Mouse (Mus musculus): ENCODE measurements around the gene Qtrt1. TPM values are rescaled to one million over a fixed set of nuclear protein-coding genes. Genes with fewer than 3 reads are reported as not detected.

Qtrt1 gene
- polyA plus RNA-seq, 1 experiment from 2014 or later: 27.6 TPM

GRCm38 (mm10) chr9:21437577-21437976, 25.9 kb downstream of the Qtrt1 start:
- 88% methylated on average over 6 of the region's 6 CpGs for WGBS
- peaks cover 65% of the 10 kb centered on the region for H3K4me1 ChIP-seq
- H3K9me3 ChIP-seq: no peaks in the 10 kb centered on the region
- no peak for ATAC-seq (ENCODE audit: extremely low read depth, insufficient number of reproducible peaks, low FRiP score, low TSS enrichment)
- H3K27ac ChIP-seq (replicated peaks): peak overlapping the region; percentile 51
- H3K36me3 ChIP-seq: no peaks in the 10 kb centered on the region
- no peaks in the 10 kb centered on the region for H3K27me3 ChIP-seq (replicated peaks)
- H3K4me3 ChIP-seq: no peak overlapping the region
- H3K9ac ChIP-seq: no peak overlapping the region
- peak overlapping the region; percentile 0; the same call in 1 of the 2 replicates for H3K4me2 ChIP-seq

- H3K36me3 ChIP-seq: no peaks in the 10 kb centered on the region
- H3K9me3 ChIP-seq: no peaks in the 10 kb centered on the region
- WGBS: 62% methylated on average over 3 of the region's 3 CpGs
- ATAC-seq (ENCODE audit: extremely low read depth, insufficient number of reproducible peaks, low FRiP score, low TSS enrichment): no peak
- no peak overlapping the region for H3K4me2 ChIP-seq
- no peak overlapping the region for H3K4me3 ChIP-seq
- no peaks in the 10 kb centered on the region for H3K27me3 ChIP-seq (replicated peaks)
- peaks cover 62% of the 10 kb centered on the region for H3K4me1 ChIP-seq
- no peak overlapping the region for H3K9ac ChIP-seq
- H3K27ac ChIP-seq (replicated peaks): no peak overlapping the region; the same call in 1 of the 2 replicates
Observed at GRCm38 (mm10) chr9:21438219-21438618, 26.6 kb downstream of the Qtrt1 start.

- Histone ChIP-seq H3K9ac (0 out of 2 replicates have a peak overlapping the region, but pooled peaks have one; percentile 24), H3K27ac (replicated peaks) (peak overlapping the region; percentile 8; the same call in 1 of the 2 replicates), H3K4me2 (no peak overlapping the region), H3K4me3 (no peak overlapping the region), H3K9me3 (no peaks in the 10 kb centered on the region), H3K4me1 (peaks cover 49% of the 10 kb centered on the region), H3K36me3 (peaks cover 3% of the 10 kb centered on the region), H3K27me3 (replicated peaks) (no peaks in the 10 kb centered on the region)
- ATAC-seq (ENCODE audit: extremely low read depth, insufficient number of reproducible peaks, low FRiP score, low TSS enrichment): no peak
- 69% methylated on average over 3 of the region's 3 CpGs for WGBS
Observed at GRCm38 (mm10) chr9:21439456-21439855, 27.8 kb downstream of the Qtrt1 start.

DNA sequence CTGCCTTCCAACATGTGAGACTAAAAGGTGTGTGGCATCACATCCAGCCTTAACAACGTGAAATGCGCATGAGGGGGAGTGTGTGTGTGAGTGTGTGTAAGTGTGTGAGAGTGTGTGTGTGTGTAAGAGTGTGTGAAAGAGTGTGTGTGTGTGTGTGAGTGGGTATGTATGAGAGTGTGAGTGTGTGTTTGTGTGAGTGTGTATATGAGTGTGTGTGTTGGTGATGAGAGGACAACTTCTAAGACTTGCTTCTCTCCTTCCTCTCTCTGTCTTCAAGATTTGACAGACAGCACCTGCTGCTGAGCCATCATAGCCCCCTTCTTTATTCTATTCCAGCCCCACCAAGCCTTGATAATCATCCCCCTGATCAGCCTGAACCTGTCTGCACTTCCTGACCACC, 28.3 kb downstream of the Qtrt1 start:
- 88% methylated on average over 2 of the region's 2 CpGs for WGBS
- Histone ChIP-seq H3K4me1 (peaks cover 46% of the 10 kb centered on the region), H3K4me2 (no peak overlapping the region), H3K36me3 (peaks cover 8% of the 10 kb centered on the region), H3K9me3 (no peaks in the 10 kb centered on the region), H3K27me3 (replicated peaks) (no peaks in the 10 kb centered on the region), H3K9ac (no peak overlapping the region), H3K27ac (replicated peaks) (no peak overlapping the region), H3K4me3 (no peak overlapping the region)
- ATAC-seq (ENCODE audit: extremely low read depth, insufficient number of reproducible peaks, low FRiP score, low TSS enrichment): no peak

DNA sequence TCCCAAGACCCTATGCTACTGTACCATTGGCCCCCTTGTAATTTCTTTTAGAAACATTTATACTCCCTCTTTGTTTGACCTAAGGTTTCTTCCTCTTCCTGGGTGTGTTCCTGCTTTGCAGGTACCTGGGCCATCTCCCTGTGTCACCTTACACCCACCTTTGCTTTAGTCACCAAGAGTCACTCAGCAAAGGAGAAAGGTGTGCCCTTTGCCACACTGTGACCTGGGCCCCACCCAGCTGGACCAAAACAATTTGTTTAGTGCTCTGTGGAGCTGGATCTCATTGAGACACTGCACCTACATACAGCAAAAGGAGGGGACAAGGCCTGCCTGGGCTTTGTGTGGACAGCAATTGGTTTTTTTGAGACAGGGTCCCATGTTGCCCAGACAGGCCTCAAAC, 28.8 kb downstream of the Qtrt1 start:
- Histone ChIP-seq H3K4me1 (peaks cover 44% of the 10 kb centered on the region), H3K27me3 (replicated peaks) (no peaks in the 10 kb centered on the region), H3K27ac (replicated peaks) (no peak overlapping the region), H3K4me2 (no peak overlapping the region), H3K9me3 (no peaks in the 10 kb centered on the region), H3K36me3 (peaks cover 13% of the 10 kb centered on the region), H3K4me3 (no peak overlapping the region), H3K9ac (no peak overlapping the region)
- no peak for ATAC-seq (ENCODE audit: extremely low read depth, insufficient number of reproducible peaks, low FRiP score, low TSS enrichment)

DNA sequence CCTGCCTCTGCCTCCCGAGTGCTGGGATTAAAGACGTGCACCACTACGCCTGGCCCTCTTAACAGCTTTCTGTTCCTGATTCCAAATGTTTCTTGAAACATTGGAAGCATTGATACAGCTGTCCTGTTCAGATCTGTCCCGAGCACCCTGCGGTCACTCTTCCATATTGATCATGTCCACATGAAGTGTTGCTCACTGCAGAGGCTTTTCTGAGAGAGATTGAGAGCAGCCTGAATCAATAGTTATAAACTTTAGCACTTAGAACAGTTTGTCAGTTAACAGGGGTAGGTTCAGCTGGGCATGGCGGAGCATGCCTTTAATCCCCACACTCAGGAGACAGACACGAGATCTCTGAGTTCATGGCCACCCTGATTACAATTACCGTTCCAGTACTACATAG, 32.2 kb downstream of the Qtrt1 start:
- H3K9ac ChIP-seq: no peak overlapping the region
- peaks cover 20% of the 10 kb centered on the region for H3K4me1 ChIP-seq
- 90% methylated on average over 8 of the region's 8 CpGs for WGBS
- H3K4me2 ChIP-seq: no peak overlapping the region
- H3K4me3 ChIP-seq: no peak overlapping the region
- ATAC-seq (ENCODE audit: extremely low read depth, insufficient number of reproducible peaks, low FRiP score, low TSS enrichment): no peak
- H3K27ac ChIP-seq (replicated peaks): no peak overlapping the region
- H3K36me3 ChIP-seq: peaks cover 23% of the 10 kb centered on the region
- no peaks in the 10 kb centered on the region for H3K9me3 ChIP-seq
- no peaks in the 10 kb centered on the region for H3K27me3 ChIP-seq (replicated peaks)

- Histone ChIP-seq H3K9me3 (no peaks in the 10 kb centered on the region), H3K27ac (replicated peaks) (no peak overlapping the region), H3K36me3 (peaks cover 23% of the 10 kb centered on the region), H3K4me2 (no peak overlapping the region), H3K4me1 (peaks cover 18% of the 10 kb centered on the region), H3K27me3 (replicated peaks) (no peaks in the 10 kb centered on the region), H3K4me3 (no peak overlapping the region), H3K9ac (no peak overlapping the region)
- WGBS: 81% methylated on average over 4 of the region's 4 CpGs
- ATAC-seq (ENCODE audit: extremely low read depth, insufficient number of reproducible peaks, low FRiP score, low TSS enrichment): no peak
Observed at GRCm38 (mm10) chr9:21444574-21444973, 32.9 kb downstream of the Qtrt1 start.

DNA sequence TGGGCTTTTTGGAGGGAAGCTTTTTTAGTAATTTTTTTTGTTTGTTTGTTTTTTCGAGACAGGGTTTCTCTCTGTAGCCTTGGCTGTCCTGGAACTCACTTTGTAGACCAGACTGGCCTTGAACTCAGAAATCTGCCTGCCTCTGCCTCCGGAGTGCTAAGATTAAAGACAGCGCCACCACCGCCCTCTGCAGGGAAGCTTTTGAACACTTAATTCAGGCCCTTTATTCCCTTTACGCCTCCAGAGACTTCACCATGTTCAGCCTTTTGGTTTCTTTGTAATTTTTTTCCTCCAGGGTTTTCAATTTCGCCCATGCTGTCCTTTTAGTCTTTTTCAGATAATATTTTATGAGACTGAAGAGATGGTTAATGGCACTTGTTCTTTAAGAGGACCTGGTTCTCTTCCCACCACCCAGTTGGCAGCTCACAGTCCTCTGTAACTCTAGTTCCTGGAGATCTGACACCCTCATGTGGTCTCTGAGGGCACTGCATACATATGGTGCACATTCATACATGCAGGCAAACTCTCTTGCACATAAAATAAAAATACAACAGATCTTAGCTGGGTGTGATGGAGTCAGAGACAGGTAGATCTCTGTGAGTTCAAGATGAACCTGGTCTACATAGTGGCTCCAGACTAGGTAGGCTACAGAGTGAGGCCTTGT, 33.6 kb downstream of the Qtrt1 start:
- Histone ChIP-seq H3K9me3 (no peaks in the 10 kb centered on the region), H3K4me1 (peaks cover 21% of the 10 kb centered on the region), H3K4me2 (no peak overlapping the region), H3K27me3 (replicated peaks) (no peaks in the 10 kb centered on the region), H3K27ac (replicated peaks) (no peak overlapping the region), H3K9ac (no peak overlapping the region), H3K36me3 (peaks cover 28% of the 10 kb centered on the region), H3K4me3 (no peak overlapping the region)
- 92% methylated on average over 6 of the region's 6 CpGs for WGBS
- no peak for ATAC-seq (ENCODE audit: extremely low read depth, insufficient number of reproducible peaks, low FRiP score, low TSS enrichment)

DNA sequence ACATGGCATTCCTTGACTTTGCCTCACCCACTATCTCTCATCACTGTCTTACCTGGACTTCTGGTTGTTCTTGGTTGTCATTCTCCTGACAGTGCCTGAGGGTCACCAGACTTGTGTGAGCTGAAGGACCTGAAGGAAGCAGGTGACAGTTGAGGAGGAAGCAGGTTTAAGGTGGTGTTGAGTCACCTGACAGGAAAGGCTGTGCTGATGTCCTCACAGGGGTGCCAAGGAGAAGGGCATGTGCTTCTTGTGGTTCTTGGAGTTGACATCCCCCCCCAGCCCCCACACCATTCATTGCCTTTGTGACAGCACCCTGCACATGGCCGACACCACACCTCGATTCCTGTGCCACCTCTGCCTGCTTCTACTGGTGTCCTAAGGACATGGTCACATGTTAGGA, 36.1 kb downstream of the Qtrt1 start:
- no peaks in the 10 kb centered on the region for H3K9me3 ChIP-seq
- peaks cover 28% of the 10 kb centered on the region for H3K36me3 ChIP-seq
- H3K27ac ChIP-seq (replicated peaks): no peak overlapping the region
- 87% methylated on average over 2 of the region's 2 CpGs for WGBS
- H3K4me3 ChIP-seq: no peak overlapping the region
- H3K27me3 ChIP-seq (replicated peaks): no peaks in the 10 kb centered on the region
- H3K4me1 ChIP-seq: peaks cover 46% of the 10 kb centered on the region
- no peak overlapping the region for H3K9ac ChIP-seq
- no peak overlapping the region for H3K4me2 ChIP-seq
- no peak for ATAC-seq (ENCODE audit: extremely low read depth, insufficient number of reproducible peaks, low FRiP score, low TSS enrichment)

DNA sequence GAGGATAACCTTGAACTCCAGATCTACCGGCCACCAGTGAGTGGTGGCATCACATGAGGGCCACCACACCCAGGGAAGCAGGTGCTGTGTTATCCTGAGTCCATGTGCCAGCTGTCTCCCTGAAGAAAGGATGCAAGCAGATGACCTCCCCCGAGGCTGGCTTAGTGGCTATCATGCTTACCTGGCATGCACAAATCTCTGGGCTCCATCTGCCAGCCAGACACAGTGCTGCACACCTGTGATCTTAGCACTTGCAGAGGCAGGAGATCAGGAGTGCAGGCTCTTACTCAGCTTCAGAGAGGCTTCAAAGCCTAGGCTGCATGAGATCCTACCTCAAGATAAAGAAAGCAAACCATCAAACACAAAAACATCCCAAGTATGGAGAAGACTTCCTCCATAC, 38.1 kb downstream of the Qtrt1 start:
- peak overlapping the region; percentile 45; the same call in 1 of the 2 replicates for H3K27ac ChIP-seq (replicated peaks)
- no peak overlapping the region for H3K4me2 ChIP-seq
- H3K36me3 ChIP-seq: peaks cover 22% of the 10 kb centered on the region
- no peaks in the 10 kb centered on the region for H3K27me3 ChIP-seq (replicated peaks)
- H3K4me1 ChIP-seq: peaks cover 54% of the 10 kb centered on the region
- H3K4me3 ChIP-seq: no peak overlapping the region
- no peaks in the 10 kb centered on the region for H3K9me3 ChIP-seq
- ATAC-seq (ENCODE audit: extremely low read depth, insufficient number of reproducible peaks, low FRiP score, low TSS enrichment): no peak
- H3K9ac ChIP-seq: no peak overlapping the region
- WGBS: 79% methylated on average over 2 of the region's 2 CpGs

DNA sequence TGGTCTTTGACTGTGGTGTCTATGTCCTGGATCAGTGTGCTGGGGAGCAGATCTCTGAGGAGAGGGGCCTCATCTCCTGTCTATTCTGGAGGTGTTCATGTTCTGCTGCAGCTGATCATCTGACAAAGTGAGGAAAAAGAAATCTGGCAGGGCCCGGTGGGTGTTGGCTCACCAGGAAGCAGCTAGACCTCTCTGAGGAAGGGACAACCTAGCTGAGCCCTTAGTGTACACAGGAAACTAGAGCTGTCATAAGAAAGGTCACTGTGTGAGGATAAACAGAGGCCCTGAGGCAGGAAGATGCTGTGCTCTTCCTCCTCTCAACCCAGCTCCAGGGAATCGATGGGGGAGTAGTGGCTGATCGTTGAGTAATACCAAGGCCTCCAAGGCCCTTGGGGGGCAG, 38.6 kb downstream of the Qtrt1 start:
- Histone ChIP-seq H3K4me1 (peaks cover 60% of the 10 kb centered on the region), H3K9me3 (no peaks in the 10 kb centered on the region), H3K27ac (replicated peaks) (peak overlapping the region; percentile 45), H3K36me3 (peaks cover 16% of the 10 kb centered on the region), H3K27me3 (replicated peaks) (no peaks in the 10 kb centered on the region), H3K4me2 (no peak overlapping the region), H3K4me3 (no peak overlapping the region), H3K9ac (0 out of 2 replicates have a peak overlapping the region, but pooled peaks have one; percentile 28)
- WGBS: 62% methylated on average over 3 of the region's 3 CpGs
- no peak for ATAC-seq (ENCODE audit: extremely low read depth, insufficient number of reproducible peaks, low FRiP score, low TSS enrichment)

DNA sequence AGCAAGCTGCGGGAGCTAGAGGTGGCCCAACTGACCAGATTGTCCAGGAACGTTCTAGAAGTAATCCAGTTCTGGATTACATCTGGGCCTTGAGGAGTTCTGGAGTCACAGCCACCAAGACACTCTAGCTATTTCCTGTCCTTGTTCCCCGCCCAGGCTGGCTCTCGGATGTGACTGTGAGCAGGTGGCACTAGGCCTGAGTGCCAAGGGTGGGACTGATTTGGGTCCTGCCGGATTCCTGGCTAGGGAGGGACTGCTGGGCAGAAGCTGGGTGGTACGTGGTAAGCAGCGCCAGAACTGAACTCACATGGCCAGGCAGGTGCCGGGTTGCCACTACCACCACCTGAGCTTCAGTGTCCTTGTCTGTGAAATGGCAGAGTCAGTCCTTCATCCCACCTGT, 39.8 kb downstream of the Qtrt1 start:
- 76% methylated on average over 8 of the region's 8 CpGs for WGBS
- Histone ChIP-seq H3K4me2 (peak overlapping the region; percentile 30), H3K4me1 (peaks cover 61% of the 10 kb centered on the region), H3K9ac (peak overlapping the region; percentile 63; the same call in 1 of the 2 replicates), H3K9me3 (no peaks in the 10 kb centered on the region), H3K27ac (replicated peaks) (peak overlapping the region; percentile 44), H3K4me3 (no peak overlapping the region), H3K27me3 (replicated peaks) (no peaks in the 10 kb centered on the region), H3K36me3 (peaks cover 12% of the 10 kb centered on the region; the same call in 1 of the 2 replicates)
- ATAC-seq (ENCODE audit: extremely low read depth, insufficient number of reproducible peaks, low FRiP score, low TSS enrichment): no peak
